Mouse (Mus musculus): ENCODE measurements around the gene Nup153.

The Nup153 gene

DNA sequence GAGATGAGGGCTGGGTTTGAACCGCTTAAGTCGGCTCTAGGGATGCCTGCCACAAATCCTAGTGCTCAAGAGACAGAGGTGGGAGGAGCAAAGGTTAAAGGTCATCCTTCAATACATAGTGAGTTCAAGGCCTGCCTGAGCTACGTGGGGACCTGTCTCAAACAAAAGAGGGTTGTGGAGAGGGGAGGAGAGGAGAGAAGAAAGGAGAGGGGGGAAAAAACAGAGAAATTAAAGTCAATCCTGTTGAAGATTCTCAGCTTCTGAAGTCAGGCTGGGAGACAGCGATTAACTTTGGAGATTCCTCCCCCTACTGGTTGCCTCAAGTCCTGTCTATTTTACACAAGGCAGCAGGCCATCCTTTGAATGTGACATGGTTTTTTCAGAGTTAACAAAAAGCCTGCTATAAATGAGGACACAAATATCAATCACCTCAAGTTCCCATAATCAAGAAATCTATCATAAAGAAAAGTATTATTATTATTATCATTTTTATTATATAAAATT lies 64.2 kb downstream of the Nup153 start:
- no peak for DNase-seq

GRCm38 (mm10) chr13:46659211-46659610 lies 68.5 kb downstream of the Nup153 start:
- no peak for DNase-seq

DNA sequence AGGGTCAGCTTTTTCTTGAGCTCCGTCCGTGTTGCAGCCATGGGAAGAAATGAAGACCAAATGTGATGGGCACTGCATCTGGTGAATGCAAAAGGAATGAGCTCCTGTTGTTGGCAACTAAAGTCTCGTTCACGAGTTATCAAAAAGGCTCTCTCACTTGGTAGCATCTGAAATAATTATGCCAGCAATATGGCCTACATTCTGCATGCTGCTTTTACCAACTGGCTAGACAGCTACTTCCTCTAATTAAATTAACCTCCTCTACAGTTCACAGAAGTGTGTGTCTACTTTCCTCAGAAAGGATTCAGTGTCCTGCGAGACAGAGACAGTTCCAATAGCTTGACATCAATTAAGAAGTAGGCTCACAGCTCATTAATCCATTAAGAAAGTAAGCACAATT lies 73.2 kb downstream of the Nup153 start:
- no peak for DNase-seq

GRCm38 (mm10) chr13:46653671-46654070 lies 74.1 kb downstream of the Nup153 start:
- DNase-seq = no peak

- no peak for DNase-seq
Measured at GRCm38 (mm10) chr13:46652671-46653070, 75.1 kb downstream of the Nup153 start.

GRCm38 (mm10) chr13:46651853-46652252 lies 75.9 kb downstream of the Nup153 start:
- no peak for DNase-seq

- no peak for DNase-seq
Measured at GRCm38 (mm10) chr13:46645476-46645875, 82.3 kb downstream of the Nup153 start.

DNA sequence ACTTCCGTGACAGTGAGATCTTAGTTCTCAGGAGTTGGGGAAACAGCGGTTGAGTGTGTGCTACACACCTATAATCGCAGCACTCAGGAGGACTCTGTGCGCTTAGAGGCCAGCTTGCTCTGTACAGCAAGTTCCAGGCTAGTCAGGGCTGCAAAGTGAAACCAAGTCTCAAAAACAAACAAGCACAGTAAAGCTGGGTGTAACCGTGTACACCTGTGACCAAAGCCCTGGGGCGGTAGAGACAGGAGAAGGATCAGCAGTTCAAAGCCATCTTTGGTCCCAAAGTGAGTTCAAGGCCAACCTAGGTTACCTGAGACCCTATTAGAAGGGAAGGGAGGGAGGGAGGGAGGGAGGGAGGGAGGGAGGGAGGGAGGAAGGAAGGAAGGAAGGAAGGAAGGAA lies 83.6 kb downstream of the Nup153 start:
- no peak for DNase-seq

GRCm38 (mm10) chr13:46642318-46642717 lies 85.4 kb downstream of the Nup153 start:
- no peak for DNase-seq

DNA sequence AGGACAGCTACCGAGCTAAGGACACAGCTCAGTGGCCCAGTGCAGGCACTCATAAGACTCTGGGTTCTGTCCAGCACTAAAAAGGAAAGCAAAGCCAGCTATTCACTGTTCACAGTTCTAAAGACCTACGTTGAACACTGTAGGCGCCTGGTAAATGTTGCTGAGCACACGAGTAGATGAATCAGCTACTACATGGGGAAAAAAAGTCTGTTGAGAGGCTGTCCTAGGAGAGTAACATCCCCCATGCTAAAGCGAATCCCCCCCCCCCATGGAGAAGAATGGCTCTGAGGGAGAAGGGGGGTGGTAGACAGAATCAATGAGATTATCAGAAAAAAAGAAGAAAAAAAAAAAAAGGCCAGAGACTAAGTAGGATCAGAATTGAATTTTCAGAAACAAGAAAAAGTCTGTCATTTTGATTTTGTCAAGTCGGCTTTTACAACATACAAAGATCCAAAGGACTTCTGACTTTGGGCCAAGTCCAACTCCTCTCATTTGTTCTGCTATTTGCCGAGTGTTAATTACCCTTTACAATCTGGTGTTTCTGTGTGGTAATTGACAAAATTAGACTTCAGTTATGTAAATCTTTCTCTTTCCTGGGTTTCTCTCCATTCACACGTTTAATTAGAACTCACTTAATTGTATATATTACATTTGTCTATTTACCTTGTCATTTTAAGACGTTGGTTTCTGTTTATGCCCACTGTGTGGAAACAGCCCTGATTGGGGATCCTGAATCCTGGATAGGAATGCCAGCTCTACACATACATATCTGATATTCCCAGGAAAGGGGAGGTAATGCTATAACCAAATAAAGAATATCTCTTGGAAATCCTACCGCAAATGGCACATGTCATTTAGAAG lies 86.9 kb downstream of the Nup153 start:
- no peak for DNase-seq

DNA sequence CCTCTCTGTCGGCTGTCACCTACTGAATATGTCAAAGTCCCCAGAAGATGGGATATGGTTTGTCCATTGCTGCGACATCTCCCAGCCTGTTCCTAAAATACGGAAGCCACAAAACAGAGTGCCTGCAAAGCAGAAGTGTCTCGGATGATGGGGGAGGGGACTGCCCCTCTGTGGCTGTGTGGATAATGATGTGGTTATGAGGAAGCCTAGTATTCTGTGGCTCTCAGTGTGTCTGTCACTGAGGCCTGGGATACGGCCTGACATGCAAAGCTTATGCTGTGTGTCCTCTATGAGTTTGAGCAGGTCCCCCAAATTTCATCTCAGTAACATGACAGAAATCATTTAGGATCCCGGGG lies 93.6 kb downstream of the Nup153 start:
- DNase-seq = no peak

GRCm38 (mm10) chr13:46633320-46634132 lies 94.2 kb downstream of the Nup153 start:
- DNase-seq = peak; percentile 11

DNA sequence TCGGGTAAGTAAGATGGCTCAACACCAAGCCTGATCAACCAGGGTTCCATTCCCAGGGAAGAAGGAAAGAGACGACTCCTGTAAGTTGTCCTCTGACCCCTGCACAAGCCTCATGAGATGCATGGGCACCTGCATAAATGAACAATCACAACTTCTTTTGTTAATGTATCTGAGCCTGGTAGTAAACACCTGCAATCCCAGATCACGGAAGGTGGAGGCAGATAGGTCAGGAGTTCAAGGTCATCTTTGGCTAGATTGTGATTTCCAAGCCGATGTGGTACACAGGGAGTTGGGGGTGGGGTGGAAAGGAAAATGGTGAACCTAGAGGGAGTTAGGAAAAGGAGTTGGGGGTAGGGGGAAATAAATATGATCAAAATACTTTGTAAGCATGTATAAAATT lies 94.9 kb downstream of the Nup153 start:
- no peak for DNase-seq
